Mouse (Mus musculus) gastrocnemius, adult 2 months (tissue): ENCODE data around the gene Man1c1. TPM values are rescaled to one million over a fixed set of nuclear protein-coding genes. Genes with fewer than 3 reads are reported as not detected.
A peak's percentile ranks its signal among the peaks of the same experiment; 100 is the strongest.

Experiments
- DNase-seq: peaks from one replicate; pipeline ENCODE4 v3.0.0; 2022
- H3K27ac ChIP-seq: fragments of 200-600 bp; 2 replicates; pipeline ENCODE4 v1.8.1; 2022; ENCODE audit warnings: mild to moderate bottlenecking
- H3K4me3 ChIP-seq: fragments of 200-600 bp; 2 replicates; pipeline ENCODE4 v1.8.1; 2022; ENCODE audit warnings: mild to moderate bottlenecking, moderate library complexity
- CTCF ChIP-seq: fragments of 200-600 bp; IDR thresholded peaks from 2 replicates; pipeline ENCODE4 v1.8.1; 2022; ENCODE audit warnings: antibody characterized with exemption, mild to moderate bottlenecking, moderate library complexity
- intact Hi-C: fragments of 180-260 bp; cut with DNase I; formaldehyde crosslinking; loops from one replicate; pipeline ENCODE4 v1.15.1; 2025
- long read RNA-seq, 2 experiments: library from polyadenylated mRNA; stranded (forward); transcript quantifications; one replicate each; pipeline ENCODE4 v2.0.0; 2021
- total RNA-seq, 2 experiments: library from RNA; stranded (reverse); gene quantifications; 2 replicates each; pipeline ENCODE4 v1.2.3; 2021

Man1c1 gene
- total RNA-seq, result 1 to 10 TPM; 2.9 to 4.2 TPM
- long read RNA-seq, experiment 1, full-length matches to known transcripts, result 18 of 19 reads
- long read RNA-seq, experiment 1, partial matches to known transcripts, result 1 of 19 reads
- long read RNA-seq, experiment 1, other reads (novel, unspliced or antisense), result 0 of 19 reads
- long read RNA-seq, experiment 2, full-length matches to known transcripts, result 7 of 9 reads
- long read RNA-seq, experiment 2, partial matches to known transcripts, result 0 of 9 reads
- long read RNA-seq, experiment 2, other reads (novel, unspliced or antisense), result 2 of 9 reads

- DNase-seq, result peak; percentile 99
- peak within 1 kb of the TSS; percentile 84 for H3K27ac ChIP-seq
- intact Hi-C loops, result loop anchor here (2.0 kb wide), 1 partner anchor 111 kb away; no protein-coding TSS in a partner anchor
- TF ChIP-seq CTCF, result no peak
- H3K4me3 ChIP-seq, result peak within 1 kb of the TSS; percentile 92
These were observed at the start of gene Man1c1 for GRCm38 (mm10) chr4:134703835-134704546. Gene Man1c1 (minus strand): TSS chr4:134704290.

DNA sequence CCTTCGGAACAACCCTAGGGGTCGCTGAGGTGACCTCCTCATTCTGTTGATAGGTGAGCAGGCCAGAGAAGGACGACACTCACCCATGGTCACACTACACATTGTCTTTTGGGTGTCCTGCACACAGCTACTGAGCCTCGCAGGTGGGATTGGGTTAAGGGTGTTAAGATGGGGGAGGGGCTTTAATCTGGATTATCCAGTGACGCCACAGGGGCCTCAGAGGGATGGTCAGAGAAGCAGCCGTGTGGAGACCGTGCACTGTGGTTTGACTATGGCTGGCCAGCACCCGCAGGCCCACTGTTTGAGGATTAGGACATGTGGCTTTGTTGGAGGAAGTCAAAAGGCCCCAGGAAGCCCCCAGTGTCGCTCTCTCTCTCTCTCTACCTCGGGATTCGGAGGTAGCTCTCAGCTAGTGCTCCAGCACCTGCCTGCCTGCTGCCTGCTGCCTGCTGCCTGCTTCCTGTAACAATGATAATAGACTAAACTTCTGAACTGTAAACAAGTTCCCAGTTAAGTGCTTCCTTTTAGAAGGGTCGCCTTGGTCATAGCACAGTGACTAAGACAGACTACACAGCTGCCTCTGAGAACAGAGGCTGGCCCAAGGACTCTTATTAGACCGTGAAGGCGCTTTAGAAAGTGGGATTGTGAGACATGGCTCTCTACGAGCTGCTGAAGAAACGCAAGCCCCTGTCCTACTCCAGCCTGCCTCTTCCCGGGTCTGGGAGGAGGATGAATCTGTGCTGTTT is 49.6 kb upstream of the Man1c1 start:
- H3K4me3 ChIP-seq, result no peak overlapping the region
- intact Hi-C loops, result no loop called here
- H3K27ac ChIP-seq, result no peak overlapping the region
- TF ChIP-seq CTCF, result no peak
- no peak for DNase-seq

- DNase-seq, result no peak
- intact Hi-C loops, result no loop called here
- H3K27ac ChIP-seq, result no peak overlapping the region
These were observed 48.9 kb upstream of the Man1c1 start for GRCm38 (mm10) chr4:134752911-134753426.

DNA sequence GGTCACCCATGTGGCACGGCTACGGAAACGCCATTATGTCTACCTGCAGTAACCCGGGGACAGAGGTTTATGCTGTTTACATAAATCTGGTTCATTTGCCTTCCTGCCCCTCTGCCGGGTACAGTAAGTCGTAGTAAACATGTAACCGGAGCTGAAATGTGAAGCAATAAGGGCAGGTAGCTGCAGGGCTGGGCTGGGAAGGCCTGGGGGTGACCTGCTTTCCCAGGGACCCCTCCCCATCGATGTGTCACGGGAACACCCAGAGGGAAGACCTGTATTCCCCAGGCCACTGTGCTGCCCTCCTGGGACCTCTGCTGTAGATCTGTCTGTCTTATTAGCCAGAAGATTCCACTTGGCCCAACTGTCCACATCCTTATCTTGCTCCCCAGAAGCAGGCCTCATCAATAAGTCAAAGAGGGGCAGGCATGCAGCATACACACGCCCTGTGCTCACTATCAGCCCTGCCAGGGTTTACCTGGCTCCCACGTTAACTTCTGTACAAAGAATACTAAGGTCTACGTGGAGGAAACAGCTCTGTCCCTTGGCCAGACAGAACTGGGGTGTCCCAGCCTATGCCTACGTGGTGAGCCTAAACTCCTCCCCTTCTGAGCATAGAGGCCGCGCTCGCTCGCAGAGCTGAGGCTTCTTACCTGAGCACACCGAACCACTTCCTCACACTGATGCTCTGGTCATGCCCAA is 47.7 kb upstream of the Man1c1 start:
- intact Hi-C loops, result no loop called here
- Histone ChIP-seq H3K27ac (no peak overlapping the region), H3K4me3 (no peak overlapping the region)
- no peak for TF ChIP-seq CTCF
- DNase-seq, result no peak

More at GRCm38 (mm10) chr4:134752911-134753426, 48.9 kb upstream of the Man1c1 start:
- TF ChIP-seq CTCF, result no peak
- H3K4me3 ChIP-seq, result no peak overlapping the region

DNA sequence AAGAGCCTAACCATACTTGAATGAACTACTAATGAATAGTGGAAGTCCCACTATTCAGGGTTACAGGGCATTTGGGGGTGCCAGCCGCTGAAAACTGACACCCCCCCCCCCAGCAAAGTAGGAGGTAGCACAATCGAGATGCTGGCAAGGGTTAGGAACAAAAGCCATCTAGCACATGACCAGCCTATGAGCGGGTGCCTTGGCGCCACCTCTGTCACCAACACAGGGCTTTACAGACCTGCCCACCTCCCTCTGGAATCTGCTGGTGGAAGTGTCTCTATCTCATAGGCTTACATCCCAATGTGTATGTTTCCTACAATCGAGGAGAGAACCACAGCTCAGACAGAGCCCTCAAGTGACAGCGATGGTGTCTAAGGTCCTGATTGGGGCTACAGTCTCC is 46.7 kb upstream of the Man1c1 start:
- Histone ChIP-seq H3K27ac (no peak overlapping the region), H3K4me3 (no peak overlapping the region)
- no peak for TF ChIP-seq CTCF
- no peak for DNase-seq
- intact Hi-C loops, result no loop called here

DNA sequence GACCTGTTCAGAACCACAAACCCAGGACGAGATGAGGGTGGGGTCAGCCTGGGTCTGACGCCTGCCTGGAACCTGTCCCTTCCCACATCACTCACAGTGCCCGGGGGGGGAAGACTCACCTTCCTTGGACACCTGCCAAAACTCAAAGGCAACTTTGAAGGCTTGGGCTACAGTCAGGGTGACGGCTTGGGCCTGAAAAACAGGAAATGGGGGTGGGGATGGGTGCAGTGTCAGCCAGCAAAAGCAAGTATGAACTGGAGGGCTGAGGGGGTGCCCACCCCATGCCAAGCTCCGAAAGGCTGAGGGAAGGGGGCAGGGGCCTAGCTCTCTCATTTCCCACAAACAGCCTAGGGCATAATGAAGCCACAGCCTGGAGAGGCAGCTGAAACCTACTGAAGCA is 46.2 kb upstream of the Man1c1 start:
- intact Hi-C loops, result no loop called here
- no peak overlapping the region for H3K27ac ChIP-seq
- no peak for DNase-seq
- H3K4me3 ChIP-seq, result no peak overlapping the region
- TF ChIP-seq CTCF, result no peak

DNA sequence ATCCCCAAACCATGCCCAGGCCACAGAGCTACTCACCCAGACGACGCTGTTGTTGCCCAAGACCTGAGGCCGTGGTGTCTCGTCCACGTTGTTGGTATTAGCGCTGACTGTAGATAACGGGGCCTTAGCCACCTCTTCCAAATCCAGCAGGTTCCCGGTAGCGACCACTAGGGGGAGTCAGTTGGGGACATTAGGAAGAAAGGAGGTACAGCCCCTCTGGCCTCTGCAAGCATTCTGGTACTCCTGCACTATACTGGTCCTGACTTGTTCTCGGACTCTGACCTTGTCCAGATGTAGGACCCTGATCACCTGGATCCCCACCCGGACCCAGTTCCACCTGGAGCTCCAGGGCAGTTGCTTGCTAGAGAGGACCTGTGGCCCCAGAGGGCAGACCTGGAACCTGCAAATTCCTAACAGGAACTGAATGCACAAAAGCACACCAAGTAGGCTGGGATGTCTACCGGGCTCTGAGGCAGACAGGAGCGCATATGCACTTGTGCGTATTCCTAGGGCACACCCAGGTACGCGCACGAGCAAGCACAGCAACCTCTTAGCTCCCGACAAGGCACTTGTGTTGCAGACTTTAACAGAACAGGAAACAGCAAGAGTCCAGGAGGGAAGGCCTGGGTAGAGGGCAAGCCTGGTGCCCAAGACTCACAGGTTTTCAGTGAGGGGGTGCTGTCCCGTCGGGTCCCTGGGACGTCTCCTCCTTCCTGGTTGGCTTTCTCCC is 45.4 kb upstream of the Man1c1 start:
- TF ChIP-seq CTCF, result peak; percentile 57
- H3K4me3 ChIP-seq, result no peak overlapping the region
- peak; percentile 48 for DNase-seq
- H3K27ac ChIP-seq, result peak overlapping the region; percentile 32; the same call in 1 of the 2 replicates
- intact Hi-C loops, result no loop called here

DNA sequence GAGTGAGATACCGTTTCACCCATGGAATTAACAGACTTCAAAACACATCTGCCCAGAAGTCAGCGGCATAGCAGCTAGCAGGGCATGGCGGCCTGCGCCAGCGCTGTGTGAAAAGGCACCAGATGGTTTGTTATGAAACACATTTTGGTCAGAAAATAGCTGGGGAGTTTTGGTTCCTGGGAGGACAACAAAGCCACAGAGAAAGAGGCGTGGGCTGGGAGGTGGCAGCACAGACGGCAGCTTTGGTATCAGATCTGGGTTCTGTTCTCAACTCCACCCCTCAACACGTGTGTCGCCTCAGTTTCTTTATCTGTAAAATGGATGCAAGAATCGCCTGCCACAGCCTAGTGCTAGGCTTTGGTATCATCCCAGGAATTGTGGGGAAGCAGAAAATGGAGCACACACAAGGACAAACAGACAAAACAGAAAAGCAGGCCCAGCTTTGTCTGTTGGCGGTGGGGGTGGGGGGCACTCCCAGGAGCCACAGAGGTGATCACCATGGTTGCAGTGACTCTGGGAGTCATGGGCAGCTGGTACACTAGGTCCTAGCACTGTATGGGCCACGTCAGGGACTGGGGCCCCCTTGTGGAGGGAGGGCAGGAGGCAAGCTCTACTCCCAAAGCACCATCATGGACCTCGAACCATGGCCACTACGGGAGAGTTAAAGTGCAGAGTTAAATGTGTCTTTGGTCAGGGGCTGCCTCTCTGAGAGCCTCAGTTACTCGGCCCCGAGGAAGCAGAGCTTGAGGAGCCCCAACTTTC is 42.0 kb upstream of the Man1c1 start:
- intact Hi-C loops, result no loop called here
- Histone ChIP-seq H3K27ac (no peak overlapping the region), H3K4me3 (no peak overlapping the region)
- DNase-seq, result no peak
- peak; percentile 45 for TF ChIP-seq CTCF

DNA sequence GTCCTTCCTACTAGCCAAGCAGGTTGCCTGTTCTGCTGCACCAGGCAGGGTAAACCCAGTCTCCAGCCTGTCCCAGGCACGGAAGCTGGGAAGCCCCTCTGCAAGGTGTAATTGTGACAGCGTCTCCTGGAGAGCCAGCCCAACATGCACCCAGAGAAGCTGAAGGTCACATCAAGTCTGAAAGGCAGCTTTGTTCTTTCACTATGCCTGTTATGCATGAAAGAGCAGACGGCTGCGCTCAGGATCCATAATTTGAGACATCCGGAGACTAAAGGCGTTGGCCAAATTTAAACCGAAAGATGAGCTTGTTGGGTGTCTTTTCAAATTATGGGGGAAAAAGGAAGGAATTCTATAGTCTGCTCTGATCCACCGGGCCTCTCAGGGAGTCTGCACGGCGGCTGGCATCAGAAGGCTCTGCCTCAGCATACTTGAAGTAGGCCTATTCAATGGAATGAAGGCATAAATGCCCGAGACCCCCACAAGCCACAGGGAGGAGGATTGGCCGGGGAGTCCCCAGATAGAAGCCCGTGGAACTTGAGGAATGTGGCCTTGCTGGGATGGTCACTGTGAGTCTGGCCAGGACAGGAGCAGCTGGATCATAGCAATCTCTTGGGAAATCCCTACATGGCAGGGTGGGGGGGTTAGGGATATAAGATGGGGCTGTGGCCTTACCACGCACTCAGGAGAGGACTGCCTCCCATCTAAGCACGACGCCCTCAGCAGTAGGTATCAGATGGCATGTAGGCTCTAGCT is 40.0 kb upstream of the Man1c1 start:
- DNase-seq, result no peak
- Histone ChIP-seq H3K27ac (no peak overlapping the region), H3K4me3 (no peak overlapping the region)
- no peak for TF ChIP-seq CTCF
- intact Hi-C loops, result no loop called here

DNA sequence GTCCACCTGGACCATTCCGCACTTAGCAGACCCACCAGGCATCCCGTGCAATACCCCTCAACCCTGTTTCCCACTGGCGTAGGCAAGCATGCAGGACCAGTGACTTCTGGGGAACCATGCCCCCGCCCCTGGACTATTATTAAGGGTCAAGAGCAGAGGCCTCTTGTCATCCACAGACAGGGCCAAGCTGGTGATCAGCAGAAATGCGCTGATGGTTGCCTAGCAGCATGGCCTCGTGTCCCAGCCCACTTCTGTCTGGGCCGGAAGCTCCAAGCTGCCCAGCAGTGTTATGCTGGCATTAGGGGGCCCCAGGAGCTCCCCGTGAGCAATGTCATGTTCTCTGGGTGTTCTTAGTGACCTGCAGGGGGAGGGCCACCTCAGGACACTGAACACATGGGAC is 37.9 kb upstream of the Man1c1 start:
- H3K4me3 ChIP-seq, result no peak overlapping the region
- intact Hi-C loops, result no loop called here
- no peak for DNase-seq
- no peak overlapping the region for H3K27ac ChIP-seq
- TF ChIP-seq CTCF, result no peak
